Mouse (Mus musculus): Measurements from ENCODE around the gene Ccnd2. TPM values are rescaled to one million over a fixed set of nuclear protein-coding genes. Genes with fewer than 3 reads are reported as not detected.

The Ccnd2 gene
- polyA plus RNA-seq, 1 experiment, result 43.6 TPM

GRCm38 (mm10) chr6:127122221-127122806 is 29.7 kb downstream of the Ccnd2 start:
- no peak overlapping the region for H3K27ac ChIP-seq (ENCODE audit: insufficient read depth, low read length)
- TF ChIP-seq POLR2A (IDR thresholded peaks at IDR 0.05; ENCODE audit: extremely low read depth, insufficient read depth, low read length) (no peak), CTCF (IDR thresholded peaks at IDR 0.05; ENCODE audit: extremely low read depth, insufficient read depth, low read length) (peak; percentile 55)
- no peaks in the 10 kb centered on the region for H3K4me1 ChIP-seq (ENCODE audit: control insufficient read depth, insufficient read depth, low read length)
- no peak overlapping the region for H3K4me3 ChIP-seq (ENCODE audit: insufficient read depth, low read length)

GRCm38 (mm10) chr6:127114753-127115456 is 37.1 kb downstream of the Ccnd2 start:
- TF ChIP-seq CTCF (IDR thresholded peaks at IDR 0.05; ENCODE audit: extremely low read depth, insufficient read depth, low read length) (no peak), POLR2A (IDR thresholded peaks at IDR 0.05; ENCODE audit: extremely low read depth, insufficient read depth, low read length) (no peak)
- H3K4me3 ChIP-seq (ENCODE audit: insufficient read depth, low read length), result no peak overlapping the region
- no peaks in the 10 kb centered on the region for H3K4me1 ChIP-seq (ENCODE audit: control insufficient read depth, insufficient read depth, low read length)
- no peak overlapping the region for H3K27ac ChIP-seq (ENCODE audit: insufficient read depth, low read length)

GRCm38 (mm10) chr6:127109402-127109930 is 42.5 kb downstream of the Ccnd2 start, which contains the start of gene Tigar:
Tigar (minus strand) TSS chr6:127109557.
- Histone ChIP-seq H3K27ac (ENCODE audit: insufficient read depth, low read length) (no peak within 1 kb of the TSS), H3K4me1 (ENCODE audit: control insufficient read depth, insufficient read depth, low read length) (peaks cover 7% of the 10 kb centered on the region), H3K4me3 (ENCODE audit: insufficient read depth, low read length) (peak within 1 kb of the TSS; percentile 78)
- TF ChIP-seq POLR2A (IDR thresholded peaks at IDR 0.05; ENCODE audit: extremely low read depth, insufficient read depth, low read length), result peak; percentile 97
- no peak; the same call in 1 of the 2 replicates for TF ChIP-seq CTCF (IDR thresholded peaks at IDR 0.05; ENCODE audit: extremely low read depth, insufficient read depth, low read length)

GRCm38 (mm10) chr6:127108368-127109060 is 43.5 kb downstream of the Ccnd2 start:
- TF ChIP-seq CTCF (IDR thresholded peaks at IDR 0.05; ENCODE audit: extremely low read depth, insufficient read depth, low read length) (no peak), POLR2A (IDR thresholded peaks at IDR 0.05; ENCODE audit: extremely low read depth, insufficient read depth, low read length) (no peak)
- Histone ChIP-seq H3K4me1 (ENCODE audit: control insufficient read depth, insufficient read depth, low read length) (peaks cover 7% of the 10 kb centered on the region), H3K27ac (ENCODE audit: insufficient read depth, low read length) (no peak overlapping the region), H3K4me3 (ENCODE audit: insufficient read depth, low read length) (peak overlapping the region; percentile 78)

- H3K4me3 ChIP-seq (ENCODE audit: insufficient read depth, low read length), result no peak overlapping the region
- H3K4me1 ChIP-seq (ENCODE audit: control insufficient read depth, insufficient read depth, low read length), result peaks cover 7% of the 10 kb centered on the region
- no peak for TF ChIP-seq POLR2A (IDR thresholded peaks at IDR 0.05; ENCODE audit: extremely low read depth, insufficient read depth, low read length)
- no peak for TF ChIP-seq CTCF (IDR thresholded peaks at IDR 0.05; ENCODE audit: extremely low read depth, insufficient read depth, low read length)
- no peak overlapping the region for H3K27ac ChIP-seq (ENCODE audit: insufficient read depth, low read length)
Observed at GRCm38 (mm10) chr6:127107413-127107812, 44.6 kb downstream of the Ccnd2 start.

- Histone ChIP-seq H3K4me1 (ENCODE audit: control insufficient read depth, insufficient read depth, low read length) (peaks cover 7% of the 10 kb centered on the region), H3K4me3 (ENCODE audit: insufficient read depth, low read length) (no peak overlapping the region), H3K27ac (ENCODE audit: insufficient read depth, low read length) (no peak overlapping the region)
- TF ChIP-seq CTCF (IDR thresholded peaks at IDR 0.05; ENCODE audit: extremely low read depth, insufficient read depth, low read length) (no peak), POLR2A (IDR thresholded peaks at IDR 0.05; ENCODE audit: extremely low read depth, insufficient read depth, low read length) (no peak)
Observed at GRCm38 (mm10) chr6:127106726-127107125, 45.3 kb downstream of the Ccnd2 start.

- Histone ChIP-seq H3K27ac (ENCODE audit: insufficient read depth, low read length) (no peak overlapping the region), H3K4me1 (ENCODE audit: control insufficient read depth, insufficient read depth, low read length) (peaks cover 7% of the 10 kb centered on the region), H3K4me3 (ENCODE audit: insufficient read depth, low read length) (no peak overlapping the region)
- no peak for TF ChIP-seq POLR2A (IDR thresholded peaks at IDR 0.05; ENCODE audit: extremely low read depth, insufficient read depth, low read length)
- no peak for TF ChIP-seq CTCF (IDR thresholded peaks at IDR 0.05; ENCODE audit: extremely low read depth, insufficient read depth, low read length)
Observed at GRCm38 (mm10) chr6:127106189-127106588, 45.8 kb downstream of the Ccnd2 start.

- Histone ChIP-seq H3K4me1 (ENCODE audit: control insufficient read depth, insufficient read depth, low read length) (peaks cover 7% of the 10 kb centered on the region), H3K4me3 (ENCODE audit: insufficient read depth, low read length) (no peak overlapping the region), H3K27ac (ENCODE audit: insufficient read depth, low read length) (no peak overlapping the region)
- no peak for TF ChIP-seq POLR2A (IDR thresholded peaks at IDR 0.05; ENCODE audit: extremely low read depth, insufficient read depth, low read length)
- peak; percentile 52 for TF ChIP-seq CTCF (IDR thresholded peaks at IDR 0.05; ENCODE audit: extremely low read depth, insufficient read depth, low read length)
Observed at GRCm38 (mm10) chr6:127105107-127105506, 46.9 kb downstream of the Ccnd2 start.

GRCm38 (mm10) chr6:127104396-127105029 is 47.5 kb downstream of the Ccnd2 start:
- Histone ChIP-seq H3K4me1 (ENCODE audit: control insufficient read depth, insufficient read depth, low read length) (peaks cover 7% of the 10 kb centered on the region), H3K4me3 (ENCODE audit: insufficient read depth, low read length) (no peak overlapping the region), H3K27ac (ENCODE audit: insufficient read depth, low read length) (0 out of 2 replicates have a peak overlapping the region, but pooled peaks have one; percentile 10)
- TF ChIP-seq POLR2A (IDR thresholded peaks at IDR 0.05; ENCODE audit: extremely low read depth, insufficient read depth, low read length) (no peak), CTCF (IDR thresholded peaks at IDR 0.05; ENCODE audit: extremely low read depth, insufficient read depth, low read length) (no peak)

All from cortical plate, adult 2 months (tissue).